8 mouse cellular contexts compared by ENCODE assay signal in the genomic region with DNA sequence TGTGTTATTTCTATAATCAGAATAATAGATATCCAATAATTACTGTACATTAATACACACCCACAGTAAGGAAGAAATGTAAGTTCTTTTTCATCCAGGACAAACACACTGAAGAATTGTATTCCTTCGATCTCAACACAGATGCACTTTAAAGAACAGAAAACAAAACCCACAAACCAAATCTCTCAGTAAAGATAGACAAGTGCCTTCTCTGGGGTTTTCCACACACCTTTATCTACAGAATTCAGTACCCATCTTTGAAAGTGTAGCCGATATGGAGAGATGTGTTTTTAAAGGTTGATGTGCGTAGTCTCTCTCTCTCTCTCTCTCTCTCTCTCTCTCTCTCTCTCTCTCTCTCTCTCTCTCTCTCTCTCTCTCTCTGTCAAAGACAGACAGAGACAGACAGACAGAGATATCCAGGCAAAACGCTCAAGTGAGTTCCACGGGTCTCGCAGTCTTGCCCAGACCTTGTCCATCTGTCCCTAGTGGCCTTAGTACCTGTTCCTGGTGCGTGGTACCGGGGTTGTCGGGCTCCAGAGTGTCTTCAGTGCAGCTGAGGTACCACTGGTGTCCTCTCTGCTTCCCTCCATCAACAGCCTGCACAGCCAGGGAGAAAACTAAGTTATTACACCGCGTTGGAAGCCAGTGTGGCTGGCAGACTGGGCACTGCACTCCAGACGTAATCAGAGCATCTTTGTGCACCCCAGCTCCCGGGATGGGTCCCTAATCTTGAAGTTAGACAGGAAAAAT. TPM values are rescaled to one million over a fixed set of nuclear protein-coding genes. Genes with fewer than 3 reads are reported as not detected.
A peak's percentile ranks its signal among the peaks of the same experiment; 100 is the strongest.
DNase-seq lines count a peak whose midpoint lies in the region; ATAC-seq and TF ChIP-seq lines count a peak whose summit lies in the region.

No protein-coding gene starts in this region.

- no peak for TF ChIP-seq CTCF in gastrocnemius, adult 2 months (IDR thresholded peaks at IDR 0.05)
- no peak for TF ChIP-seq CTCF in CH12.LX (conservative IDR thresholded peaks at IDR 0.05 in 1 of 2, IDR thresholded peaks at IDR 0.05 in 1 of 2; ENCODE audit: low read depth in 2 of 2, low read length in 2 of 2)

- DNase-seq in gastrocnemius, adult 2 months, result no peak
- no peak for DNase-seq in gastrocnemius, postnatal 4 days (ENCODE audit: low spot score in 2 of 2)
- no peak for DNase-seq in CH12.LX (ENCODE audit: extremely low read depth)
- no peak for DNase-seq in hindbrain, embryonic 10.5 days (ENCODE audit: low spot score)
- DNase-seq in cerebellum, adult 8-10 months, result no peak
- no peak for DNase-seq in lung, postnatal 36 days
- DNase-seq in adrenal gland, adult 18-20 months (ENCODE audit: low spot score in 2 of 2), result no peak

- in situ Hi-C loops in CH12.LX (cut with MboI; ENCODE audit: low pct_ligation_motif_present, low pct_unique_long_range_greater_than_20kb, low sequenced_read_pairs), result loop anchor here (10.0 to 25.0 kb wide), 2 partner anchors 62 to 505 kb away; no protein-coding TSS in a partner anchor

- no peaks in the 10 kb centered on the region for H3K9me3 ChIP-seq in CH12.LX (replicated peaks; ENCODE audit: low read length)
- no peaks in the 10 kb centered on the region for H3K9me3 ChIP-seq in hindbrain, embryonic 10.5 days
- H3K9me3 ChIP-seq in liver, embryonic 15.5 days (replicated peaks), result no peaks in the 10 kb centered on the region

- H3K4me2 ChIP-seq in CH12.LX (ENCODE audit: insufficient read depth, low read depth, poor library complexity, severe bottlenecking), result peak overlapping the region; percentile 31
- peak overlapping the region; percentile 68; the same call in 1 of the 2 replicates for H3K4me2 ChIP-seq in liver, embryonic 15.5 days

- H3K79me2 ChIP-seq in CH12.LX (replicated peaks; ENCODE audit: control insufficient read depth, extremely low read depth, insufficient read depth, poor library complexity, severe bottlenecking), result peaks cover 15% of the 10 kb centered on the region

- H3K9ac ChIP-seq in CH12.LX (ENCODE audit: insufficient read depth, low read depth), result peak overlapping the region; percentile 76
- H3K9ac ChIP-seq in liver, embryonic 15.5 days, result no peak overlapping the region

- TF ChIP-seq RAD21 in CH12.LX (IDR thresholded peaks at IDR 0.05; ENCODE audit: low read depth, low read length), result no peak

- H3K27ac ChIP-seq in gastrocnemius, adult 2 months, result no peak overlapping the region
- H3K27ac ChIP-seq in CH12.LX (ENCODE audit: insufficient read depth, low read depth), result peak overlapping the region; percentile 87
- no peak overlapping the region for H3K27ac ChIP-seq in hindbrain, embryonic 10.5 days
- no peak overlapping the region for H3K27ac ChIP-seq in liver, embryonic 15.5 days (replicated peaks)

- intact Hi-C loops in gastrocnemius, adult 2 months (cut with DNase I), result no loop called here

- no peak for ATAC-seq in liver, embryonic 15.5 days (ENCODE audit: insufficient read depth)

- dilution Hi-C loops in CH12.LX (cut with MboI; ENCODE audit: extremely low pct_ligation_motif_present, extremely low pct_unique_long_range_greater_than_20kb, low sequenced_read_pairs), result no loop called here

- 38% methylated on average over 13 of the region's 13 CpGs for WGBS in hindbrain, embryonic 10.5 days
- WGBS in liver, embryonic 15.5 days (ENCODE audit: insufficient replicate concordance), result 25% methylated on average over 13 of the region's 13 CpGs

- no peaks in the 10 kb centered on the region for H3K27me3 ChIP-seq in CH12.LX (replicated peaks)
- peaks cover 61% of the 10 kb centered on the region for H3K27me3 ChIP-seq in hindbrain, embryonic 10.5 days (ENCODE audit: insufficient read depth, poor library complexity, severe bottlenecking)
- H3K27me3 ChIP-seq in liver, embryonic 15.5 days, result peaks cover 39% of the 10 kb centered on the region

- H3K4me1 ChIP-seq in CH12.LX (ENCODE audit: control insufficient read depth in 1 of 2, insufficient read depth in 2 of 2), result peaks cover 4 to 32% of the 10 kb centered on the region in 2 experiments
- peaks cover 4% of the 10 kb centered on the region; the same call in 1 of the 2 replicates for H3K4me1 ChIP-seq in hindbrain, embryonic 10.5 days (replicated peaks)
- no peaks in the 10 kb centered on the region; the same call in 1 of the 2 replicates for H3K4me1 ChIP-seq in liver, embryonic 15.5 days (replicated peaks)

- H3K4me3 ChIP-seq in gastrocnemius, adult 2 months, result peak overlapping the region; percentile 71
- peak overlapping the region; percentile 52 to 94 (median 80) for H3K4me3 ChIP-seq in CH12.LX (replicated peaks in 1 of 3; ENCODE audit: low read depth in 2 of 3, low read length in 2 of 3, poor library complexity in 1 of 3)
- H3K4me3 ChIP-seq in hindbrain, embryonic 10.5 days, result peak overlapping the region; percentile 70
- H3K4me3 ChIP-seq in liver, embryonic 15.5 days (replicated peaks), result no peak overlapping the region

- TF ChIP-seq POLR2A in CH12.LX (IDR thresholded peaks at IDR 0.05; ENCODE audit: low read depth, low read length), result no peak

- peak; percentile 31; the same call in 1 of the 2 replicates for TF ChIP-seq EP300 in CH12.LX (IDR thresholded peaks at IDR 0.05; ENCODE audit: low read length)

- H3K36me3 ChIP-seq in CH12.LX (replicated peaks in 1 of 2; ENCODE audit: control insufficient read depth in 1 of 2, insufficient read depth in 1 of 2, low read length in 1 of 2), result no peaks in the 10 kb centered on the region
- no peaks in the 10 kb centered on the region for H3K36me3 ChIP-seq in hindbrain, embryonic 10.5 days
- no peaks in the 10 kb centered on the region for H3K36me3 ChIP-seq in liver, embryonic 15.5 days (replicated peaks)

TF ChIP-seq in CH12.LX, 34 proteins besides CTCF, POLR2A, EP300 and RAD21:
- TF ChIP-seq RCOR1 (conservative IDR thresholded peaks at IDR 0.05; ENCODE audit: low read depth, low read length) (peak; percentile 45; the same call in 1 of the 2 replicates), GABPA (IDR thresholded peaks at IDR 0.05; ENCODE audit: insufficient replicate concordance, low read depth, low read length) (no peak)

RNA-seq across cellular contexts. Expression of gene St8sia6, which starts 1.4 kb away (rescaled TPM):
- total RNA-seq in gastrocnemius, adult 2 months (2021), result under 1 TPM; 0.48 to 0.59 TPM
- total RNA-seq in gastrocnemius, postnatal 4 days (2021), result under 1 TPM; 0.31 to 0.39 TPM
- 27.4 and 32.5 TPM in 2 replicates for total RNA-seq in CH12.LX (2012; rRNA removed)
- total RNA-seq in CH12.LX (2014; rRNA removed), result 43.7 and 46.4 TPM in 2 replicates
- 51.0 and 56.4 TPM in 2 replicates for polyA plus RNA-seq in CH12.LX (2012; ENCODE audit: insufficient read length, low read depth)
- polyA plus RNA-seq in hindbrain, embryonic 10.5 days (2016; fragmentation: Nextera tagmentation; extraction: Ambion mirVana), result 0.19 and 0.47 TPM in 2 replicates
- polyA plus RNA-seq in liver, embryonic 15.5 days (2015; fragmentation: Nextera tagmentation; extraction: Ambion mirVana), result 0.02 TPM in 1 of 2 replicates, not detected in the other
- total RNA-seq in adrenal gland, adult 18-20 months (2021), result 1 to 10 TPM in 1 of 2 experiments, under 1 TPM in 1; 0.99 to 2.0 TPM

Comparison
In these comparisons a context has a peak if more than half of its experiments do, and no peak if none do; other contexts are left out.
1. RNA of gene St8sia6, which starts 1.4 kb away (total RNA-seq): 27.4 to 46.4 TPM in CH12.LX; 0.99 to 2.0 TPM in adrenal gland, adult 18-20 months, 0.48 to 0.59 TPM in gastrocnemius, adult 2 months and 0.31 to 0.39 TPM in gastrocnemius, postnatal 4 days; every median in the first group is over 4 times any median in the second.